In genomic region chr10:42277476-42278306, GRCm38 (mm10) we compare ENCODE assay signal across 7 mouse cellular contexts. TPM values are rescaled to one million over a fixed set of nuclear protein-coding genes. Genes with fewer than 3 reads are reported as not detected.
DNase-seq lines count a peak whose midpoint lies in the region; ATAC-seq lines count a peak whose summit lies in the region.

No protein-coding gene starts in this region.

- H3K36me3 ChIP-seq in embryonic facial prominence, embryonic 11.5 days (replicated peaks; ENCODE audit: control insufficient read depth, insufficient read depth, low read depth, low read length): no peaks in the 10 kb centered on the region
- H3K36me3 ChIP-seq in limb, embryonic 10.5 days: no peaks in the 10 kb centered on the region
- no peaks in the 10 kb centered on the region for H3K36me3 ChIP-seq in midbrain, embryonic 13.5 days

- peak; percentile 92 for ATAC-seq in embryonic facial prominence, embryonic 11.5 days (replicated peaks; ENCODE audit: insufficient number of reproducible peaks, low FRiP score, low TSS enrichment, low read depth)
- peak; percentile 65 for ATAC-seq in granulocyte monocyte progenitor cell, adult 5-6 weeks (replicated peaks; ENCODE audit: poor library complexity, severe bottlenecking)
- ATAC-seq in midbrain, embryonic 13.5 days: peak; percentile 94

- peak overlapping the region; percentile 88 for H3K27ac ChIP-seq in embryonic facial prominence, embryonic 11.5 days (replicated peaks; ENCODE audit: low read depth, low read length)
- peak overlapping the region; percentile 92 for H3K27ac ChIP-seq in limb, embryonic 10.5 days
- peak overlapping the region; percentile 98 for H3K27ac ChIP-seq in midbrain, embryonic 13.5 days

- peak; percentile 99 for DNase-seq in adrenal gland, postnatal 14 days
- DNase-seq in embryonic facial prominence, embryonic 11.5 days (ENCODE audit: low spot score): peak; percentile 99
- peak; percentile 99 for DNase-seq in kidney, adult 11 months
- DNase-seq in limb, embryonic 10.5 days (ENCODE audit: low spot score): peak; percentile 95
- peak; percentile 92 for DNase-seq in spleen, adult 12 weeks (ENCODE audit: low spot score)

- WGBS in embryonic facial prominence, embryonic 11.5 days: under 1% methylated on average over 76 of the region's 78 CpGs
- under 1% methylated on average over 78 of the region's 78 CpGs for WGBS in limb, embryonic 10.5 days
- under 1% methylated on average over 78 of the region's 78 CpGs for WGBS in midbrain, embryonic 13.5 days

- no peaks in the 10 kb centered on the region for H3K9me3 ChIP-seq in embryonic facial prominence, embryonic 11.5 days (replicated peaks; ENCODE audit: control insufficient read depth, low read length)
- H3K9me3 ChIP-seq in limb, embryonic 10.5 days (replicated peaks): no peaks in the 10 kb centered on the region
- no peaks in the 10 kb centered on the region for H3K9me3 ChIP-seq in midbrain, embryonic 13.5 days

- H3K27me3 ChIP-seq in embryonic facial prominence, embryonic 11.5 days (ENCODE audit: control insufficient read depth, insufficient read depth, low read length): peaks cover 3% of the 10 kb centered on the region; the same call in 1 of the 2 replicates
- peaks cover 18% of the 10 kb centered on the region for H3K27me3 ChIP-seq in limb, embryonic 10.5 days (ENCODE audit: low read depth, poor library complexity, severe bottlenecking)
- peaks cover 37% of the 10 kb centered on the region for H3K27me3 ChIP-seq in midbrain, embryonic 13.5 days

- peak overlapping the region; percentile 97 for H3K4me2 ChIP-seq in embryonic facial prominence, embryonic 11.5 days (ENCODE audit: low read depth, low read length)
- H3K4me2 ChIP-seq in midbrain, embryonic 13.5 days (replicated peaks): peak overlapping the region; percentile 97

- H3K9ac ChIP-seq in embryonic facial prominence, embryonic 11.5 days (replicated peaks; ENCODE audit: low read length): peak overlapping the region; percentile 83
- peak overlapping the region; percentile 74 for H3K9ac ChIP-seq in midbrain, embryonic 13.5 days (replicated peaks)

- peaks cover 3% of the 10 kb centered on the region; the same call in 1 of the 2 replicates for H3K4me1 ChIP-seq in embryonic facial prominence, embryonic 11.5 days (ENCODE audit: control insufficient read depth, insufficient read depth, low read length)
- H3K4me1 ChIP-seq in limb, embryonic 10.5 days: peaks cover 30% of the 10 kb centered on the region
- peaks cover 35% of the 10 kb centered on the region for H3K4me1 ChIP-seq in midbrain, embryonic 13.5 days (replicated peaks)

- H3K4me3 ChIP-seq in embryonic facial prominence, embryonic 11.5 days (ENCODE audit: low read depth, low read length): peak overlapping the region; percentile 83
- peak overlapping the region; percentile 88 for H3K4me3 ChIP-seq in limb, embryonic 10.5 days
- H3K4me3 ChIP-seq in midbrain, embryonic 13.5 days (replicated peaks): peak overlapping the region; percentile 62

RNA-seq across cellular contexts. Expression of gene Foxo3, which starts 1.1 kb away (rescaled TPM):
- 49.0 and 55.7 TPM in 2 replicates for total RNA-seq in adrenal gland, postnatal 14 days (2021)
- 5.0 and 5.4 TPM in 2 replicates for polyA plus RNA-seq in embryonic facial prominence, embryonic 11.5 days (2014; fragmentation: Nextera tagmentation; extraction: Ambion mirVana)
- total RNA-seq in granulocyte monocyte progenitor cell, adult 5-6 weeks (2014; fragmentation: Nextera tagmentation): 15.7 and 20.5 TPM in 2 replicates
- total RNA-seq in granulocyte monocyte progenitor cell, adult 5-6 weeks (2017): 23.3 and 25.3 TPM in 2 replicates
- 2.3 and 3.8 TPM in 2 replicates for polyA plus RNA-seq in limb, embryonic 10.5 days (2016; fragmentation: Nextera tagmentation; extraction: Ambion mirVana)
- 3.5 TPM in 2 replicates for polyA plus RNA-seq in midbrain, embryonic 13.5 days (2015; fragmentation: Nextera tagmentation; extraction: Ambion mirVana)

Comparison
In these comparisons a context has a peak if more than half of its experiments do, and no peak if none do; other contexts are left out.
1. Peak in every context shown above with its lines: DNase-seq, ATAC-seq, H3K4me3 ChIP-seq and H3K27ac ChIP-seq.